Mouse (Mus musculus) embryonic facial prominence, embryonic 11.5 days (tissue): ENCODE data around the gene Rapgef2. TPM values are rescaled to one million over a fixed set of nuclear protein-coding genes. Genes with fewer than 3 reads are reported as not detected.

ENCODE experiments used
- ATAC-seq: fragments of 200-750 bp; cut with Nextera tagmentation; replicated peaks from 2 replicates; pipeline ENCODE4 v1.8.0; 2017; ENCODE audit warnings: low read depth; ENCODE audit not compliant: insufficient number of reproducible peaks, low FRiP score, low TSS enrichment
- DNase-seq: peaks from one replicate; pipeline ENCODE4 v3.0.0-alpha.2; 2015; ENCODE audit warnings: low spot score
- H3K27ac ChIP-seq: fragments of 300-500 bp; sonication (generic); replicated peaks from 2 replicates; pipeline ENCODE4 v1.5.1; 2014; ENCODE audit warnings: mild to moderate bottlenecking, low read depth, low read length, control low read depth
- H3K27me3 ChIP-seq: fragments of 300-500 bp; sonication (generic); 2 replicates; pipeline ENCODE4 v1.6.1; 2014; ENCODE audit warnings: mild to moderate bottlenecking, low read length, moderate library complexity, mixed read lengths; ENCODE audit not compliant: control insufficient read depth, insufficient read depth
- H3K36me3 ChIP-seq: fragments of 300-500 bp; sonication (generic); replicated peaks from 2 replicates; pipeline ENCODE4 v1.6.1; 2014; ENCODE audit warnings: low read depth, mild to moderate bottlenecking, low read length, moderate library complexity, mixed read lengths; ENCODE audit not compliant: control insufficient read depth, insufficient read depth
- H3K4me1 ChIP-seq: fragments of 300-500 bp; sonication (generic); 2 replicates; pipeline ENCODE4 v1.6.1; 2014; ENCODE audit warnings: low read length, mixed read lengths; ENCODE audit not compliant: control insufficient read depth, insufficient read depth
- H3K4me2 ChIP-seq: fragments of 300-500 bp; sonication (generic); 2 replicates; pipeline ENCODE4 v1.6.1; 2014; ENCODE audit warnings: low read depth, mild to moderate bottlenecking, control low read depth, low read length, moderate library complexity
- H3K4me3 ChIP-seq: fragments of 300-500 bp; sonication (generic); 2 replicates; pipeline ENCODE4 v1.5.1; 2014; ENCODE audit warnings: low read depth, low read length, control low read depth
- H3K9ac ChIP-seq: fragments of 300-500 bp; sonication (generic); replicated peaks from 2 replicates; pipeline ENCODE4 v1.6.1; 2014; ENCODE audit warnings: mild to moderate bottlenecking, control low read depth, low read length
- H3K9me3 ChIP-seq: fragments of 300-500 bp; sonication (generic); replicated peaks from 2 replicates; pipeline ENCODE4 v1.6.1; 2016; ENCODE audit warnings: mild to moderate bottlenecking, low read length, inconsistent platforms, mixed read lengths; ENCODE audit not compliant: control insufficient read depth
- WGBS: fragments of 180-500 bp; shearing (Covaris S2); extraction: QIAGEN DNeasy Blood & Tissue Kit; methylation state at CpG from one replicate; pipeline ENCODE4 v1.1.7; 2014; 5-methylcytosine and 5-hydroxymethylcytosine counted together
- polyA plus RNA-seq: library from polyadenylated mRNA; unstranded; fragments of >200 nt; fragmentation: Nextera tagmentation; extraction: Ambion mirVana; gene quantifications from 2 replicates; pipeline ENCODE4 v1.2.1, GENCODE M21; 2014

Gene Rapgef2
- polyA plus RNA-seq, 1 experiment from 2014 or later = 6.8 TPM

GRCm38 (mm10) chr3:79161834-79162401 lies 124.4 kb downstream of the Rapgef2 start:
- Histone ChIP-seq H3K9me3 (no peaks in the 10 kb centered on the region), H3K36me3 (no peaks in the 10 kb centered on the region), H3K27me3 (no peaks in the 10 kb centered on the region), H3K4me2 (no peak overlapping the region), H3K9ac (no peak overlapping the region), H3K27ac (no peak overlapping the region), H3K4me3 (no peak overlapping the region), H3K4me1 (no peaks in the 10 kb centered on the region)
- WGBS = 68% methylated on average over 6 of the region's 6 CpGs
- DNase-seq = no peak
- no peak for ATAC-seq

- no peak for ATAC-seq
- H3K4me2 ChIP-seq = no peak overlapping the region
- no peak overlapping the region for H3K4me3 ChIP-seq
- H3K4me1 ChIP-seq = no peaks in the 10 kb centered on the region
- no peak overlapping the region for H3K9ac ChIP-seq
- no peaks in the 10 kb centered on the region for H3K9me3 ChIP-seq
- no peak overlapping the region for H3K27ac ChIP-seq
- no peaks in the 10 kb centered on the region for H3K36me3 ChIP-seq
- no peaks in the 10 kb centered on the region for H3K27me3 ChIP-seq
- 58% methylated on average over 6 of the region's 6 CpGs for WGBS
- peak; percentile 46 for DNase-seq
Observed at GRCm38 (mm10) chr3:79161093-79161723, 125.1 kb downstream of the Rapgef2 start.

- ATAC-seq = no peak
- Histone ChIP-seq H3K4me2 (no peak overlapping the region), H3K4me1 (no peaks in the 10 kb centered on the region), H3K4me3 (no peak overlapping the region), H3K36me3 (no peaks in the 10 kb centered on the region), H3K27ac (no peak overlapping the region), H3K27me3 (no peaks in the 10 kb centered on the region), H3K9ac (no peak overlapping the region), H3K9me3 (no peaks in the 10 kb centered on the region)
- DNase-seq = no peak
Observed at GRCm38 (mm10) chr3:79158254-79158653, 128.1 kb downstream of the Rapgef2 start.

- no peaks in the 10 kb centered on the region for H3K9me3 ChIP-seq
- H3K27me3 ChIP-seq = no peaks in the 10 kb centered on the region
- no peak overlapping the region for H3K4me2 ChIP-seq
- H3K27ac ChIP-seq = no peak overlapping the region
- no peaks in the 10 kb centered on the region for H3K36me3 ChIP-seq
- ATAC-seq = no peak
- DNase-seq = no peak
- H3K4me3 ChIP-seq = no peak overlapping the region
- H3K4me1 ChIP-seq = no peaks in the 10 kb centered on the region
- no peak overlapping the region for H3K9ac ChIP-seq
- WGBS = 91% methylated on average over 5 of the region's 5 CpGs
Observed at GRCm38 (mm10) chr3:79153039-79153487, 133.3 kb downstream of the Rapgef2 start.

GRCm38 (mm10) chr3:79145407-79146055 lies 140.8 kb downstream of the Rapgef2 start:
- H3K27ac ChIP-seq = 0 out of 2 replicates have a peak overlapping the region, but pooled peaks have one; percentile 9
- H3K4me1 ChIP-seq = peaks cover 2% of the 10 kb centered on the region; the same call in 1 of the 2 replicates
- peak; percentile 25 for DNase-seq
- no peak overlapping the region for H3K9ac ChIP-seq
- H3K36me3 ChIP-seq = no peaks in the 10 kb centered on the region
- no peak for ATAC-seq
- H3K27me3 ChIP-seq = no peaks in the 10 kb centered on the region
- peak overlapping the region; percentile 16; the same call in 1 of the 2 replicates for H3K4me2 ChIP-seq
- 26% methylated on average over 10 of the region's 10 CpGs for WGBS
- no peak overlapping the region for H3K4me3 ChIP-seq
- H3K9me3 ChIP-seq = no peaks in the 10 kb centered on the region

- DNase-seq = peak; percentile 11
- peak overlapping the region; percentile 8; the same call in 1 of the 2 replicates for H3K4me2 ChIP-seq
- no peaks in the 10 kb centered on the region for H3K27me3 ChIP-seq
- 0 out of 2 replicates have a peak overlapping the region, but pooled peaks have one; percentile 8 for H3K27ac ChIP-seq
- 0 out of 2 replicates have a peak overlapping the region, but pooled peaks have one; percentile 14 for H3K9ac ChIP-seq
- no peaks in the 10 kb centered on the region for H3K9me3 ChIP-seq
- WGBS = 28% methylated on average over 13 of the region's 13 CpGs
- no peak overlapping the region for H3K4me3 ChIP-seq
- no peak for ATAC-seq
- no peaks in the 10 kb centered on the region for H3K36me3 ChIP-seq
- H3K4me1 ChIP-seq = peaks cover 2% of the 10 kb centered on the region; the same call in 1 of the 2 replicates
Observed at GRCm38 (mm10) chr3:79144672-79145406, 141.5 kb downstream of the Rapgef2 start.

- Histone ChIP-seq H3K4me3 (no peak overlapping the region), H3K27ac (no peak overlapping the region), H3K36me3 (no peaks in the 10 kb centered on the region), H3K27me3 (no peaks in the 10 kb centered on the region), H3K4me2 (no peak overlapping the region), H3K9ac (no peak overlapping the region), H3K9me3 (no peaks in the 10 kb centered on the region), H3K4me1 (peaks cover 2% of the 10 kb centered on the region; the same call in 1 of the 2 replicates)
- ATAC-seq (no peak; the same call in 1 of the 2 replicates), DNase-seq (no peak)
- 78% methylated on average over 6 of the region's 6 CpGs for WGBS
Observed at GRCm38 (mm10) chr3:79144085-79144484, 142.2 kb downstream of the Rapgef2 start.
